Mouse (Mus musculus) CD8-positive naive resting alpha-beta T cell, adult 2 months (primary cell): ENCODE measurements at regions not wholly inside any gene's neighbourhood (a gene's known extent, or its start where the extent isn't known, plus 50 kb on each side); places are given as distances from the start of the nearest gene placed in this dataset.

Source experiments
- DNase-seq, 2 experiments: peaks; one replicate each; pipeline ENCODE4 v3.0.0; 2022; ENCODE audit warnings: low read depth in 2 of 2, low spot score in 2 of 2

GRCm38 (mm10) chr17:51407046-51407445 lies 227.9 kb upstream of the Tbc1d5 start:
- DNase-seq: peak; percentile 14 to 30

- no peak for DNase-seq
Measured at GRCm38 (mm10) chr17:51405059-51405458, 225.9 kb upstream of the Tbc1d5 start.

- no peak for DNase-seq
Measured at GRCm38 (mm10) chr17:51397973-51398372, 218.8 kb upstream of the Tbc1d5 start.

GRCm38 (mm10) chr17:51393771-51394221 lies 214.6 kb upstream of the Tbc1d5 start:
- no peak for DNase-seq

GRCm38 (mm10) chr17:51391871-51392270 lies 212.7 kb upstream of the Tbc1d5 start:
- DNase-seq: no peak

GRCm38 (mm10) chr17:51382552-51382951 lies 203.4 kb upstream of the Tbc1d5 start:
- DNase-seq: no peak

- no peak for DNase-seq
Measured at GRCm38 (mm10) chr17:51371937-51372479, 192.9 kb upstream of the Tbc1d5 start.

GRCm38 (mm10) chr17:51370990-51371389 lies 191.8 kb upstream of the Tbc1d5 start:
- no peak for DNase-seq

- DNase-seq: no peak
Measured at GRCm38 (mm10) chr17:51370085-51370484, 190.9 kb upstream of the Tbc1d5 start.

GRCm38 (mm10) chr17:51362801-51363200 lies 183.6 kb upstream of the Tbc1d5 start:
- no peak for DNase-seq

GRCm38 (mm10) chr17:51362271-51362670 lies 183.1 kb upstream of the Tbc1d5 start:
- no peak for DNase-seq

- DNase-seq: no peak
Measured at GRCm38 (mm10) chr17:51358362-51358739, 179.2 kb upstream of the Tbc1d5 start.

- no peak for DNase-seq
Measured at GRCm38 (mm10) chr17:51357690-51358361, 178.7 kb upstream of the Tbc1d5 start.

GRCm38 (mm10) chr17:51356447-51356846 lies 177.3 kb upstream of the Tbc1d5 start:
- DNase-seq: no peak

GRCm38 (mm10) chr17:51321868-51322267 lies 142.7 kb upstream of the Tbc1d5 start:
- no peak for DNase-seq

- no peak for DNase-seq
Measured at GRCm38 (mm10) chr17:51321025-51321424, 141.9 kb upstream of the Tbc1d5 start.

- no peak for DNase-seq
Measured at GRCm38 (mm10) chr17:51304964-51305363, 125.8 kb upstream of the Tbc1d5 start.

GRCm38 (mm10) chr17:51290741-51291140 lies 111.6 kb upstream of the Tbc1d5 start:
- no peak for DNase-seq

GRCm38 (mm10) chr17:51288751-51289150 lies 109.6 kb upstream of the Tbc1d5 start:
- DNase-seq: peak; percentile 54 to 70

GRCm38 (mm10) chr17:51287878-51288277 lies 108.7 kb upstream of the Tbc1d5 start:
- no peak for DNase-seq

GRCm38 (mm10) chr17:51285362-51285761 lies 106.2 kb upstream of the Tbc1d5 start:
- no peak for DNase-seq

GRCm38 (mm10) chr17:51278771-51279170 lies 99.6 kb upstream of the Tbc1d5 start:
- no peak for DNase-seq

- DNase-seq: no peak
Measured at GRCm38 (mm10) chr17:51278094-51278493, 98.9 kb upstream of the Tbc1d5 start.
